9 mouse cellular contexts compared by ENCODE assay signal in genomic region chr15:26619221-26619620, GRCm38 (mm10).
DNase-seq lines count a peak whose midpoint lies in the region; ATAC-seq and TF ChIP-seq lines count a peak whose summit lies in the region.
"Had no signal": no experiment of that assay in that cellular context is flagged by ENCODE, and none has a peak within 500 bp of the region (broad histone marks: within the 10 kb centered on the region; RNA-seq: fewer than 3 reads in every experiment).

No protein-coding gene starts in this region.

- no peak overlapping the region for H3K27ac ChIP-seq in heart, adult 2 months
- H3K27ac ChIP-seq in heart, embryonic 11.5 days (ENCODE audit: low read depth, low read length), result no peak overlapping the region
- no peak overlapping the region for H3K27ac ChIP-seq in kidney, postnatal 0 days
- no peak overlapping the region for H3K27ac ChIP-seq in stomach, postnatal 0 days (replicated peaks)

- intact Hi-C loops in heart, adult 2 months (cut with DNase I), result no loop called here

- H3K27me3 ChIP-seq in heart, adult 2 months (ENCODE audit: control insufficient read depth, insufficient read depth, low read length), result no peaks in the 10 kb centered on the region
- H3K27me3 ChIP-seq in heart, embryonic 11.5 days (ENCODE audit: control insufficient read depth, insufficient read depth, low read length), result no peaks in the 10 kb centered on the region
- no peaks in the 10 kb centered on the region for H3K27me3 ChIP-seq in kidney, postnatal 0 days (ENCODE audit: insufficient read depth, low read length)
- H3K27me3 ChIP-seq in stomach, postnatal 0 days (ENCODE audit: control insufficient read depth, insufficient read depth, low read length), result no peaks in the 10 kb centered on the region

- TF ChIP-seq POLR2A in heart, adult 2 months (IDR thresholded peaks at IDR 0.05; ENCODE audit: insufficient read depth, low read depth, low read length), result no peak

- H3K79me2 ChIP-seq in heart, adult 2 months (replicated peaks; ENCODE audit: control insufficient read depth, insufficient read depth, low read length), result no peaks in the 10 kb centered on the region

- H3K4me1 ChIP-seq in heart, adult 2 months (ENCODE audit: control insufficient read depth, insufficient read depth, low read length), result peaks cover 3% of the 10 kb centered on the region
- H3K4me1 ChIP-seq in heart, embryonic 11.5 days (ENCODE audit: control insufficient read depth, insufficient read depth, low read length), result no peaks in the 10 kb centered on the region
- H3K4me1 ChIP-seq in kidney, postnatal 0 days (replicated peaks; ENCODE audit: insufficient read depth, low read length), result no peaks in the 10 kb centered on the region
- H3K4me1 ChIP-seq in stomach, postnatal 0 days (replicated peaks; ENCODE audit: control insufficient read depth, insufficient read depth), result no peaks in the 10 kb centered on the region

- 35% methylated on average over 7 of the region's 7 CpGs for WGBS in heart, adult 2 months
- WGBS in heart, embryonic 11.5 days (ENCODE audit: insufficient replicate concordance), result 58% methylated on average over 7 of the region's 7 CpGs
- WGBS in kidney, postnatal 0 days, result 49% methylated on average over 7 of the region's 7 CpGs
- 30% methylated on average over 7 of the region's 7 CpGs for WGBS in stomach, postnatal 0 days

- H3K9ac ChIP-seq in heart, adult 2 months (ENCODE audit: low read depth, low read length), result no peak overlapping the region
- H3K9ac ChIP-seq in heart, embryonic 11.5 days (ENCODE audit: low read depth, low read length), result no peak overlapping the region
- no peak overlapping the region for H3K9ac ChIP-seq in kidney, postnatal 0 days (ENCODE audit: low read depth, low read length)
- H3K9ac ChIP-seq in stomach, postnatal 0 days (ENCODE audit: low read length), result no peak overlapping the region

- H3K36me3 ChIP-seq in heart, adult 2 months (ENCODE audit: control insufficient read depth, insufficient read depth, low read length), result no peaks in the 10 kb centered on the region
- no peaks in the 10 kb centered on the region for H3K36me3 ChIP-seq in heart, embryonic 11.5 days (ENCODE audit: control insufficient read depth, insufficient read depth, low read length)
- no peaks in the 10 kb centered on the region for H3K36me3 ChIP-seq in kidney, postnatal 0 days (ENCODE audit: insufficient read depth, low read length)
- H3K36me3 ChIP-seq in stomach, postnatal 0 days (ENCODE audit: control insufficient read depth, insufficient read depth, low read length), result no peaks in the 10 kb centered on the region
- H3K36me3 ChIP-seq: G1E had no signal

- TF ChIP-seq EP300 in heart, adult 2 months (IDR thresholded peaks at IDR 0.05; ENCODE audit: insufficient read depth, low read depth, low read length), result no peak
- TF ChIP-seq EP300 in stomach, postnatal 0 days (optimal IDR thresholded peaks at IDR 0.05), result no peak

- no peaks in the 10 kb centered on the region for H3K9me3 ChIP-seq in heart, embryonic 11.5 days (replicated peaks; ENCODE audit: control insufficient read depth, low read length)
- H3K9me3 ChIP-seq in kidney, postnatal 0 days (replicated peaks; ENCODE audit: low read length), result no peaks in the 10 kb centered on the region
- H3K9me3 ChIP-seq in stomach, postnatal 0 days (ENCODE audit: control insufficient read depth, low read length), result no peaks in the 10 kb centered on the region
- H3K9me3 ChIP-seq: G1E had no signal

- ATAC-seq in heart, embryonic 11.5 days (replicated peaks; ENCODE audit: insufficient number of reproducible peaks, low FRiP score, low TSS enrichment), result no peak
- no peak for ATAC-seq in kidney, postnatal 0 days (replicated peaks; ENCODE audit: low FRiP score, low read depth)
- no peak for ATAC-seq in stomach, postnatal 0 days (ENCODE audit: low FRiP score, low TSS enrichment)

- peak; percentile 35 to 45 for DNase-seq in heart, adult 2 months
- peak; percentile 12 for DNase-seq in NIH3T3 (ENCODE audit: low read depth)
- DNase-seq in embryo, embryonic 10.5 days (ENCODE audit: low spot score), result peak; percentile 28
- peak; percentile 70 for DNase-seq in kidney, postnatal 0 days (ENCODE audit: low spot score)
- DNase-seq in stomach, postnatal 0 days (ENCODE audit: low spot score), result peak; percentile 24
- DNase-seq in thymus, postnatal 0 days (ENCODE audit: low spot score), result no peak
- no peak for DNase-seq in left cerebral cortex, adult 11 months (ENCODE audit: low spot score)

- H3K4me3 ChIP-seq in heart, adult 2 months, result no peak overlapping the region
- H3K4me3 ChIP-seq in heart, embryonic 11.5 days (ENCODE audit: low read depth, low read length), result no peak overlapping the region
- no peak overlapping the region for H3K4me3 ChIP-seq in kidney, postnatal 0 days (replicated peaks; ENCODE audit: low read depth, low read length)
- H3K4me3 ChIP-seq in stomach, postnatal 0 days (ENCODE audit: low read depth, low read length), result no peak overlapping the region

- H3K4me2 ChIP-seq in heart, embryonic 11.5 days, result no peak overlapping the region
- H3K4me2 ChIP-seq in kidney, postnatal 0 days (ENCODE audit: low read length), result no peak overlapping the region
- no peak overlapping the region for H3K4me2 ChIP-seq in stomach, postnatal 0 days (replicated peaks; ENCODE audit: low read depth)

- no peak for TF ChIP-seq CTCF in heart, adult 2 months (IDR thresholded peaks at IDR 0.05)
- TF ChIP-seq CTCF in kidney, postnatal 0 days (IDR thresholded peaks at IDR 0.05; ENCODE audit: low read depth), result no peak
- TF ChIP-seq CTCF in stomach, postnatal 0 days (IDR thresholded peaks at IDR 0.05; ENCODE audit: low read depth), result no peak

Comparison
In these comparisons a context has a peak if more than half of its experiments do, and no peak if none do; other contexts are left out.
1. DNase-seq: peak in heart, adult 2 months (2 of 2), NIH3T3 (single experiment), embryo, embryonic 10.5 days (single experiment), kidney, postnatal 0 days (single experiment) and stomach, postnatal 0 days (single experiment); none in thymus, postnatal 0 days (single experiment) and left cerebral cortex, adult 11 months (single experiment).